Mouse (Mus musculus) CD8-positive naive resting alpha-beta T cell, adult 57 days (primary cell): Measurements from ENCODE around the gene Zmym6. TPM values are rescaled to one million over a fixed set of nuclear protein-coding genes. Genes with fewer than 3 reads are reported as not detected.

Experiments used
- total RNA-seq: library from RNA; stranded (reverse); gene quantifications from one replicate; pipeline ENCODE4 v1.2.4, GENCODE M21; 2023

The Zmym6 gene
- total RNA-seq: 21.9 TPM

GRCm38 (mm10) chr4:127076875-127077548 is at the start of gene Zmym6:
Gene Zmym6, plus strand, starts transcription at chr4:127077383.

DNA sequence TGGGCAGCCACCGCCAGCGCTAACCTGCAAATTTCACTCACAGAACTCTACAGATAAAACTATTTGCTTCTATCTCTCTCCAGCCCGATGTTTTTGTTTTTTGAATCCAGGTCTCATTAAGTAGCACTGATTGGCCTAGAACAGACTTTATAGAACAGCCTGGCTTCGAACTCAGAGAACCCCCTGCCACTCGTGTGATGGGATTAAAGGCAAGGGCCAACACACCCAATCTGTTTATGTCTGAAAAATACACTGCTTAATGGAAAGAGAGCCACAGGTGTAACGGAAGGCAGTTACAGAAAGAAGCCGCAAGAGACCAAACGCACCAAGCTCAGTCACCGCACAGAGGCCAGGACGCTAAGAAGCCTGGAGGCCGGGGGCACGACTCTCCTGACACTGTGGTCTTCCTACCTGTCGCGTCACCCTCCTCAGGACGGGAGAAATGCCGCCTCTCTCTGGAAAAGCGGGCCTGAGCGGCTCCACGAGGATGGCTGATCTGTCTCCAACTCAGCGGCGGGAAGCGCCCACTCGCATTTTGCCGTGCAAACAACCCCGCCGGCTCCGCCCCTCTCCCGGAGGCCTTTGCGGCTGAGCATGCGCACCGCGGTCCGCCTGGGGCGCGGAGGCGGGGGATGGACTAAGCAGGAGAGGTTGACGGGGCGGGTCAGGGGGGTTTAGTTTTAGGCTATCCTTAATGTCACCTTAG is 16.4 kb upstream of the Zmym6 start, which contains the start of gene Zmym1:
Gene Zmym1, minus strand, starts transcription at position 568 of the 706 bp plus-strand sequence.

DNA sequence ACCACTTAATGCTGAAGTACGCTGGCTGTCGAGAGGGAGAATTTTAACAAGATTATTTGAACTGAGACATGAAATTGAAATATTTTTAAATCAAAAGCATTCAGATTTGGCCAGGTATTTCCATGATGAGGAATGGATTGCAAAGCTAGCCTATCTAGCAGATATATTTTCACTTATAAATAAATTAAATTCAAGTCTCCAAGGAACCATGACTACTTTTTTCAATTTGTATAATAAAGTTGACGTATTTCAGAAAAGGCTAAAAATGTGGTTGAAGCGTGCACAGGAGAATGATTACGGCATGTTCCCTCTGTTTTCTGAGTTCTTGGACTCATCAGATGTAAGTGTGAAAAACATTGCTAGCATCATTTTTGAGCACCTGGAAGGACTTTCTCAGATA is 46.2 kb downstream of the Zmym6 start, which contains the start of gene Tmem35b:
Gene Tmem35b, plus strand, starts transcription at position 301 of the 400 bp plus-strand sequence.

DNA sequence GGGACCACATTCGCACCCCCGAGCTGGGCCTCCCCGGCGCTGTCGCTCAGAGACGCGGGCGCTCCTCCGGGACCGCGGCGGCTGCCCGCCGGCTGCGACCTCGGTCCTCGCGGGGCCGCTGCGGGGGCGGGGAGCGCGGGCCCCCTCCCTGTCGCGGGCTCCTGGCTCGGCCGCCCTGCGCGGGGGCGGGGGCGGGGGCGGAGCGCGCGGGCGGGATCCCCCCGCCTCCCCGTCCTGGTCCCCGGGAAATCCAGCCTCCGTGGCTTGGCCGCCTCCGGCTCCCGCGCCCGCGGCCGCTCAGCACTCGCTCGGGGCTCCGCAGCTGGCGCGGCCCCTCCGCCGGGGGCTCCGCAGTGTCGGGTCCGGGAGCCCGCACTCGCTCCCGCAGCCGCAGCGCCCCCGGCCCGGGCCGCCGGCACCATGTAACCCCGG is 91.7 kb downstream of the Zmym6 start, which contains the start of gene Dlgap3:
Gene Dlgap3, plus strand, starts transcription at position 291 of the 432 bp plus-strand sequence.

Other genes starting within 250 kb of the Zmym6 start
- gene Zmym4, start 109.2 kb upstream of the Zmym6 start, total RNA-seq: 38.7 TPM
- 730 TPM for gene Sfpq, start 56.1 kb upstream of the Zmym6 start, total RNA-seq
- gene Zmym1, start 16.2 kb upstream of the Zmym6 start, total RNA-seq: 32.3 TPM
- 3.5 TPM for gene Tmem35b, start 46.3 kb downstream of the Zmym6 start, total RNA-seq
- 0.18 TPM for gene Dlgap3, start 91.8 kb downstream of the Zmym6 start, total RNA-seq
- 22.9 TPM for gene Smim12, start 166.4 kb downstream of the Zmym6 start, total RNA-seq
- not detected for gene Gja4, start 236.7 kb downstream of the Zmym6 start, total RNA-seq